Mouse (Mus musculus) megakaryocyte, embryonic 14.5 days (primary cell): ENCODE data around the gene Kat2b.

Experiments
- FLI1 ChIP-seq: IDR thresholded peaks from 2 replicates; pipeline ENCODE4 v1.6.1; 2012; ENCODE audit warnings: low read length, inconsistent platforms, mixed read lengths
- GATA1 ChIP-seq: IDR thresholded peaks from 3 replicates; pipeline ENCODE4 v1.6.1; 2012; ENCODE audit warnings: mixed read lengths, low read length, inconsistent platforms, borderline replicate concordance

DNA sequence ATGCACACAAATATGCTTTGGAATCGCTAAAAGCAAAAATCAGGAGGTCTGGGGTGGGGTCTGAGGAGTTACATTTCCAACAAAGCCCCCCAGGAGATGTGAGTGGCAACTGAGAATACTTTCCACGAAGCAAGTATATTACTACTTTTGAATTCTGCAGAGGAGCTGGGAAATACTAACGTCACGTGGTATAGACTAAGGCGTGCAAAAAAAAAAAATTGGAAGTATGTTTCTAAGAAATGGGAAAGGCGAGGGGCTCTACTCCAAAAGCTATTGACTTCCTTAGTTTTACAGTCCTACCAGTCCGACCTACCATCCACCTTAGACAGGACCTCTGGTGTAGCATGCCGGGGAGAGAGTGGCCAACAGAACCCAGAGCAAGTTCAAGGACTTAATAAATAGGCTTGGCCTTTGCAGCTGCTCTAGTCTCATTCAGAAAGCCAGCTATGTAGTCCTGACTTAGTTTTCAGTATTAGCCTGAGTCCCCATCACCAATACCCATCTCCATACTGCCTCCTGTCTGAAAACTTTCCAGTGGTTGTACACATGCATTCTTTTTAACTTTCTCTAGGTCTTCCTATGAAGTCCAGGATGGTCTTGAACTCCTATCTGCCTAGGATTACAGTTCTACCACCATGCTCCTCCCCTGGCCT lies 2.2 kb downstream of the Kat2b start:
- TF ChIP-seq FLI1 = no peak
- TF ChIP-seq GATA1 = no peak
